Comparison of ENCODE assay signal across 8 mouse cellular contexts in the genomic region with DNA sequence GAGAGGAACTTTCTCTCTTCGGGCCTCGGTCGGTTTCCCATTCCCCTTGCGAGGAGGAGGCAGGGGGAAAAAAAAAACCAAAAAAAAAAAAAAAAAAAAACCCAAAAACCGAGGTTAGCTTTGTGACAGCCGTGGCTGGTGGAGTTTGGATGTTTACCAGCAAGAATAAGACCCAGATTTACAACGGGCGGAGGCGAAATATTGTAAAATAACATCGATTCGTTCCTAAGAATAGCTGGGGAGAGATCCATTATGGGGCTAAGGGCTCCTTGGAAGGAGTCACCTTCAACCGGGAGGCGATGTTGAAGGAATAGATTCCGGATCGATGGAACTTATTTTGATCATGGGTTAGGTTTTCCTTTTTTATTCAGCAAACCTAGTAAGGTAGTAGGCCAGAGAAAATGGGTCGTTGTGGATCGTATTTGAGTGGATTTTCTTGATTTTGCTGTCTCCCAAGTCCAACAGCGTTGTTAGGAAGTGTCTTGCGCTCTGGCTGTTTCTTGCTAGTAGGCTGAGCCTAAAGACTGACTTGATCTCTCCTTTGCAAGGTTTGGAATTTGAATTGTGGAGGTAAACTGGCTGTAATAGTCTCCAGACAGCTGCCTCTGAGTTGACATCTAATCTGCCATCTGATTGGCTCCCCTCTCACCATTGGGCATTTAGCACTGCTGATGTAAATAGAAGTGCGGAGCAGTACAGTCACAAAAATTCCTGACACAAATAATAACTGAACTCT. TPM values are rescaled to one million over a fixed set of nuclear protein-coding genes. Genes with fewer than 3 reads are reported as not detected.
DNase-seq lines count a peak whose midpoint lies in the region; ATAC-seq and TF ChIP-seq lines count a peak whose summit lies in the region.

No protein-coding gene starts in this region.

- H3K36me3 ChIP-seq in forebrain, embryonic 11.5 days (ENCODE audit: control insufficient read depth, insufficient read depth, low read length) = no peaks in the 10 kb centered on the region
- H3K36me3 ChIP-seq in intestine, postnatal 0 days (ENCODE audit: control insufficient read depth, insufficient read depth) = no peaks in the 10 kb centered on the region
- no peaks in the 10 kb centered on the region for H3K36me3 ChIP-seq in lung, embryonic 16.5 days (ENCODE audit: control insufficient read depth, insufficient read depth, low read length)

- peaks cover 4% of the 10 kb centered on the region for H3K4me1 ChIP-seq in bone marrow, adult 2 months (ENCODE audit: control insufficient read depth, insufficient read depth, low read length)
- peaks cover 11% of the 10 kb centered on the region for H3K4me1 ChIP-seq in forebrain, embryonic 11.5 days (replicated peaks; ENCODE audit: control insufficient read depth, insufficient read depth, low read length)
- no peaks in the 10 kb centered on the region for H3K4me1 ChIP-seq in intestine, postnatal 0 days (replicated peaks; ENCODE audit: control insufficient read depth, insufficient read depth, low read length)
- peaks cover 21% of the 10 kb centered on the region for H3K4me1 ChIP-seq in lung, embryonic 16.5 days (replicated peaks; ENCODE audit: control insufficient read depth, insufficient read depth, low read length)

- H3K4me2 ChIP-seq in forebrain, embryonic 11.5 days (ENCODE audit: low read depth, low read length, severe bottlenecking) = peak overlapping the region; percentile 67
- H3K4me2 ChIP-seq in intestine, postnatal 0 days (replicated peaks; ENCODE audit: low read depth) = peak overlapping the region; percentile 77
- peak overlapping the region; percentile 61 for H3K4me2 ChIP-seq in lung, embryonic 16.5 days (ENCODE audit: low read depth, low read length)

- H3K9ac ChIP-seq in forebrain, embryonic 11.5 days (ENCODE audit: low read length) = peak overlapping the region; percentile 100
- H3K9ac ChIP-seq in intestine, postnatal 0 days (ENCODE audit: low read depth, low read length) = peak overlapping the region; percentile 99
- H3K9ac ChIP-seq in lung, embryonic 16.5 days (ENCODE audit: low read length) = peak overlapping the region; percentile 99

- peak overlapping the region; percentile 99 for H3K27ac ChIP-seq in bone marrow, adult 2 months (ENCODE audit: control insufficient read depth, insufficient read depth, low read depth, low read length, poor library complexity)
- H3K27ac ChIP-seq in forebrain, embryonic 11.5 days (ENCODE audit: low read depth, low read length) = peak overlapping the region; percentile 100
- peak overlapping the region; percentile 99 for H3K27ac ChIP-seq in intestine, postnatal 0 days (ENCODE audit: low read depth, low read length)
- peak overlapping the region; percentile 100 for H3K27ac ChIP-seq in lung, embryonic 16.5 days (ENCODE audit: low read length)

- under 1% methylated on average over 20 of the region's 20 CpGs for WGBS in bone marrow, adult 2 months
- 0% methylated on average over 20 of the region's 20 CpGs for WGBS in forebrain, embryonic 11.5 days
- 0% methylated on average over 20 of the region's 20 CpGs for WGBS in intestine, postnatal 0 days
- 0% methylated on average over 20 of the region's 20 CpGs for WGBS in lung, embryonic 16.5 days

- ATAC-seq in forebrain, embryonic 11.5 days (replicated peaks; ENCODE audit: low FRiP score) = no peak
- no peak for ATAC-seq in intestine, postnatal 0 days
- ATAC-seq in lung, embryonic 16.5 days (ENCODE audit: low read depth) = no peak

- TF ChIP-seq CTCF in bone marrow, adult 2 months (IDR thresholded peaks at IDR 0.05; ENCODE audit: control insufficient read depth, insufficient read depth, low read length) = no peak
- TF ChIP-seq CTCF in intestine, postnatal 0 days (IDR thresholded peaks at IDR 0.05; ENCODE audit: low read depth) = no peak

- peak; percentile 57 for DNase-seq in right cerebral cortex, adult 18-20 months
- no peak for DNase-seq in right cerebral cortex, postnatal 36 days (ENCODE audit: low spot score in 2 of 2)
- no peak for DNase-seq in forebrain, embryonic 11.5 days (ENCODE audit: low spot score)
- DNase-seq in skeletal muscle tissue, adult 2 months (ENCODE audit: low read depth, low spot score) = peak; percentile 62
- DNase-seq in urinary bladder, postnatal 25 days (ENCODE audit: low spot score) = no peak

- peak overlapping the region; percentile 93 for H3K4me3 ChIP-seq in bone marrow, adult 2 months (replicated peaks; ENCODE audit: control insufficient read depth, low read depth, low read length)
- peak overlapping the region; percentile 98 for H3K4me3 ChIP-seq in forebrain, embryonic 11.5 days (ENCODE audit: low read depth, low read length)
- peak overlapping the region; percentile 95 for H3K4me3 ChIP-seq in intestine, postnatal 0 days (ENCODE audit: low read depth, low read length)
- H3K4me3 ChIP-seq in lung, embryonic 16.5 days (ENCODE audit: low read length) = peak overlapping the region; percentile 90

- TF ChIP-seq POLR2A in bone marrow, adult 2 months (IDR thresholded peaks at IDR 0.05; ENCODE audit: borderline replicate concordance, control insufficient read depth, low read depth, low read length) = no peak

- H3K27me3 ChIP-seq in forebrain, embryonic 11.5 days (ENCODE audit: control insufficient read depth, insufficient read depth, low read length) = no peaks in the 10 kb centered on the region
- H3K27me3 ChIP-seq in intestine, postnatal 0 days (replicated peaks; ENCODE audit: control insufficient read depth, insufficient read depth, low read length) = no peaks in the 10 kb centered on the region
- no peaks in the 10 kb centered on the region for H3K27me3 ChIP-seq in lung, embryonic 16.5 days (ENCODE audit: control insufficient read depth, insufficient read depth, low read depth, low read length)

- H3K9me3 ChIP-seq in forebrain, embryonic 11.5 days (ENCODE audit: control insufficient read depth, low read length) = no peaks in the 10 kb centered on the region
- H3K9me3 ChIP-seq in intestine, postnatal 0 days (ENCODE audit: control insufficient read depth) = no peaks in the 10 kb centered on the region
- no peaks in the 10 kb centered on the region for H3K9me3 ChIP-seq in lung, embryonic 16.5 days (ENCODE audit: control insufficient read depth, low read length)

RNA-seq across cellular contexts. Expression of a gene that starts 2.9 kb away (rescaled TPM):
- 8.9 and 12.5 TPM in 2 replicates for polyA plus RNA-seq in bone marrow, adult 2 months (2011; ENCODE audit: insufficient read depth, insufficient read length, low replicate concordance, missing spikeins)
- polyA plus RNA-seq in forebrain, embryonic 11.5 days (2014; fragmentation: Nextera tagmentation; extraction: Ambion mirVana) = 15.5 and 16.3 TPM in 2 replicates
- polyA plus RNA-seq in intestine, postnatal 0 days (2015; fragmentation: Nextera tagmentation; extraction: Ambion mirVana) = 4.8 and 4.9 TPM in 2 replicates
- polyA plus RNA-seq in lung, embryonic 16.5 days (2015; fragmentation: Nextera tagmentation; extraction: Ambion mirVana) = 10.2 and 10.6 TPM in 2 replicates

Comparison
In these comparisons a context has a peak if more than half of its experiments do, and no peak if none do; other contexts are left out.
1. DNase-seq: peak in right cerebral cortex, adult 18-20 months (single experiment) and skeletal muscle tissue, adult 2 months (single experiment); none in right cerebral cortex, postnatal 36 days (0 of 2), forebrain, embryonic 11.5 days (single experiment) and urinary bladder, postnatal 25 days (single experiment).
2. Peak in every context shown above with its lines, with median percentiles within 50 percentile points of each other: H3K27ac ChIP-seq, H3K4me3 ChIP-seq, H3K4me2 ChIP-seq and H3K9ac ChIP-seq.